ENCODE assay signal across 9 mouse cellular contexts in genomic region chr1:180547751-180548669, GRCm38 (mm10). TPM values are rescaled to one million over a fixed set of nuclear protein-coding genes. Genes with fewer than 3 reads are reported as not detected.
A peak's percentile ranks its signal among the peaks of the same experiment; 100 is the strongest.
DNase-seq lines count a peak whose midpoint lies in the region; ATAC-seq and TF ChIP-seq lines count a peak whose summit lies in the region.
"Had no signal": no experiment of that assay in that cellular context is flagged by ENCODE, and none has a peak within 500 bp of the region (broad histone marks: within the 10 kb centered on the region; RNA-seq: fewer than 3 reads in every experiment).

No protein-coding gene starts in this region.

- H3K36me3 ChIP-seq in ES-E14 (ENCODE audit: control insufficient read depth, insufficient read depth, low read length, poor library complexity, severe bottlenecking): no peaks in the 10 kb centered on the region
- no peaks in the 10 kb centered on the region for H3K36me3 ChIP-seq in forebrain, postnatal 0 days (ENCODE audit: insufficient read depth)
- H3K36me3 ChIP-seq in kidney, embryonic 15.5 days: no peaks in the 10 kb centered on the region
- no peaks in the 10 kb centered on the region for H3K36me3 ChIP-seq in midbrain, embryonic 10.5 days

- in situ Hi-C loops in ES-E14 (cut with MboI; ENCODE audit: low sequenced_read_pairs in 2 of 2, unreplicated experiment in 2 of 2): no loop called here

- WGBS in forebrain, postnatal 0 days: 4% methylated on average over 16 of the region's 16 CpGs
- under 1% methylated on average over 16 of the region's 16 CpGs for WGBS in kidney, embryonic 15.5 days
- WGBS in midbrain, embryonic 10.5 days: 2% methylated on average over 16 of the region's 16 CpGs

- no peak for TF ChIP-seq CTCF in forebrain, postnatal 0 days (IDR thresholded peaks at IDR 0.05; ENCODE audit: low read depth)

- H3K4me1 ChIP-seq in ES-E14 (ENCODE audit: control insufficient read depth in 2 of 2, insufficient read depth in 2 of 2, low read length in 2 of 2, poor library complexity in 1 of 2): peaks cover 4 to 29% of the 10 kb centered on the region in 2 experiments; a peak in 3 of 4 replicates
- 0 out of 2 replicates have a peak, but pooled peaks cover 3% of the 10 kb centered on the region for H3K4me1 ChIP-seq in forebrain, postnatal 0 days (ENCODE audit: insufficient read depth)
- peaks cover 35% of the 10 kb centered on the region for H3K4me1 ChIP-seq in kidney, embryonic 15.5 days
- H3K4me1 ChIP-seq in midbrain, embryonic 10.5 days: peaks cover 31% of the 10 kb centered on the region

- ATAC-seq in forebrain, postnatal 0 days: peak; percentile 76
- peak; percentile 82 for ATAC-seq in kidney, embryonic 15.5 days (replicated peaks; ENCODE audit: low FRiP score)
- ATAC-seq in erythroid progenitor cell, adult 5-6 weeks (replicated peaks; ENCODE audit: low FRiP score, poor library complexity, severe bottlenecking): no peak

- peak overlapping the region; percentile 44 for H3K27ac ChIP-seq in ES-E14 (ENCODE audit: insufficient read depth, low read depth, low read length, poor library complexity, severe bottlenecking)
- H3K27ac ChIP-seq in forebrain, postnatal 0 days (ENCODE audit: low read depth, low read length): no peak overlapping the region
- H3K27ac ChIP-seq in kidney, embryonic 15.5 days: peak overlapping the region; percentile 11
- peak overlapping the region; percentile 72 for H3K27ac ChIP-seq in midbrain, embryonic 10.5 days (replicated peaks)
- H3K27ac ChIP-seq: macrophage had no signal

- H3K9me3 ChIP-seq in ES-E14 (ENCODE audit: control insufficient read depth, insufficient read depth, low read depth, low read length): no peaks in the 10 kb centered on the region
- H3K9me3 ChIP-seq in forebrain, postnatal 0 days (ENCODE audit: low read length): no peaks in the 10 kb centered on the region
- no peaks in the 10 kb centered on the region for H3K9me3 ChIP-seq in kidney, embryonic 15.5 days (replicated peaks)
- no peaks in the 10 kb centered on the region for H3K9me3 ChIP-seq in midbrain, embryonic 10.5 days (replicated peaks)

- H3K4me3 ChIP-seq in ES-E14 (ENCODE audit: insufficient read depth in 1 of 2, low read depth in 1 of 2, low read length in 2 of 2, poor library complexity in 1 of 2, severe bottlenecking in 1 of 2): 0 out of 4 replicates have a peak overlapping the region, but pooled peaks have one; percentile 14 to 26
- 0 out of 2 replicates have a peak overlapping the region, but pooled peaks have one; percentile 5 for H3K4me3 ChIP-seq in forebrain, postnatal 0 days (ENCODE audit: low read depth, low read length)
- H3K4me3 ChIP-seq in kidney, embryonic 15.5 days (replicated peaks): peak overlapping the region; percentile 20
- peak overlapping the region; percentile 42 for H3K4me3 ChIP-seq in midbrain, embryonic 10.5 days

- H3K9ac ChIP-seq in ES-E14 (ENCODE audit: insufficient read depth, low read depth, low read length, poor library complexity, severe bottlenecking): no peak overlapping the region
- peak overlapping the region; percentile 31; the same call in 1 of the 2 replicates for H3K9ac ChIP-seq in forebrain, postnatal 0 days
- H3K9ac ChIP-seq in kidney, embryonic 15.5 days: 0 out of 2 replicates have a peak overlapping the region, but pooled peaks have one; percentile 29

- no peaks in the 10 kb centered on the region for H3K27me3 ChIP-seq in forebrain, postnatal 0 days (ENCODE audit: insufficient read depth, low read length)
- H3K27me3 ChIP-seq in kidney, embryonic 15.5 days: peaks cover 24% of the 10 kb centered on the region
- peaks cover 45% of the 10 kb centered on the region for H3K27me3 ChIP-seq in midbrain, embryonic 10.5 days (ENCODE audit: low read depth, poor library complexity, severe bottlenecking)

- DNase-seq in CD4-positive helper T cell, adult 2 months (ENCODE audit: low read depth, low spot score): peak; percentile 55
- no peak for DNase-seq in ES-E14 (ENCODE audit: low read depth, low spot score)
- no peak for DNase-seq in forebrain, postnatal 0 days
- DNase-seq in midbrain, embryonic 10.5 days (ENCODE audit: low spot score): peak; percentile 41
- peak; percentile 66 for DNase-seq in thymus, postnatal 14 days
- no peak for DNase-seq in urinary bladder, postnatal 10 days (ENCODE audit: low spot score)

- peak overlapping the region; percentile 36 for H3K4me2 ChIP-seq in forebrain, postnatal 0 days (ENCODE audit: low read depth)
- peak overlapping the region; percentile 55 for H3K4me2 ChIP-seq in kidney, embryonic 15.5 days

TF ChIP-seq in ES-E14, 5 proteins besides CTCF, POLR2A, EP300 and RAD21:
- TF ChIP-seq MAFK (IDR thresholded peaks at IDR 0.05; ENCODE audit: insufficient read depth, low read depth, low read length) (no peak), HCFC1 (IDR thresholded peaks at IDR 0.05; ENCODE audit: borderline replicate concordance, insufficient read depth, low read length) (no peak), ZC3H11A (IDR thresholded peaks at IDR 0.05; ENCODE audit: borderline replicate concordance, low read depth, low read length) (no peak), CHD2 (IDR thresholded peaks at IDR 0.05; ENCODE audit: low read depth, low read length) (no peak), ZNF384 (IDR thresholded peaks at IDR 0.05; ENCODE audit: low read depth, low read length) (no peak)

RNA-seq across cellular contexts. Expression of gene Parp1, which starts 20.7 kb away (rescaled TPM):
- total RNA-seq in ES-E14 (2012; rRNA removed): 271 and 296 TPM in 2 replicates
- 92.2 and 95.3 TPM in 2 replicates for total RNA-seq in forebrain, postnatal 0 days (2014; rRNA removed)
- polyA plus RNA-seq in forebrain, postnatal 0 days (2015; fragmentation: Nextera tagmentation; extraction: Ambion mirVana): 51.6 and 57.5 TPM in 2 replicates
- polyA plus RNA-seq in kidney, embryonic 15.5 days (2015; fragmentation: Nextera tagmentation; extraction: Ambion mirVana): 140 and 159 TPM in 2 replicates
- polyA plus RNA-seq in midbrain, embryonic 10.5 days (2016; fragmentation: Nextera tagmentation; extraction: Ambion mirVana): 301 and 311 TPM in 2 replicates
- 36.4 and 38.6 TPM in 2 replicates for total RNA-seq in erythroid progenitor cell, adult 5-6 weeks (2015; ENCODE audit: low replicate concordance)
- total RNA-seq in erythroid progenitor cell, adult 5-6 weeks (2017; ENCODE audit: low replicate concordance): 20.3 and 21.3 TPM in 2 replicates

Comparison
In these comparisons a context has a peak if more than half of its experiments do, and no peak if none do; other contexts are left out.
1. DNase-seq: peak in CD4-positive helper T cell, adult 2 months (single experiment), midbrain, embryonic 10.5 days (single experiment) and thymus, postnatal 14 days (single experiment); none in ES-E14 (single experiment), forebrain, postnatal 0 days (single experiment) and urinary bladder, postnatal 10 days (single experiment).
2. Peak in every context shown above with its lines, with median percentiles within 50 percentile points of each other: H3K4me3 ChIP-seq.